Mouse (Mus musculus): ENCODE data around the gene Rbfox3. TPM values are rescaled to one million over a fixed set of nuclear protein-coding genes. Genes with fewer than 3 reads are reported as not detected.

Rbfox3 gene
- polyA plus RNA-seq, 1 experiment from 2014 or later: 0.06 TPM

GRCm38 (mm10) chr11:118916423-118917030, 5.1 kb upstream of the Rbfox3 start:
- H3K4me2 ChIP-seq: no peak overlapping the region
- ATAC-seq (replicated peaks; ENCODE audit: insufficient number of reproducible peaks, insufficient read depth, low FRiP score, low read depth): no peak

GRCm38 (mm10) chr11:118915888-118916287, 4.5 kb upstream of the Rbfox3 start:
- no peak overlapping the region for H3K27ac ChIP-seq
- H3K4me1 ChIP-seq (replicated peaks): peaks cover 16% of the 10 kb centered on the region; the same call in 1 of the 2 replicates
- H3K36me3 ChIP-seq: no peaks in the 10 kb centered on the region
- WGBS: 59% methylated on average over 2 of the region's 2 CpGs
- no peak overlapping the region for H3K4me3 ChIP-seq
- no peaks in the 10 kb centered on the region for H3K9me3 ChIP-seq (replicated peaks)
- H3K4me2 ChIP-seq: no peak overlapping the region
- no peak overlapping the region for H3K9ac ChIP-seq
- H3K27me3 ChIP-seq: peaks cover 48% of the 10 kb centered on the region
- ATAC-seq (replicated peaks; ENCODE audit: insufficient number of reproducible peaks, insufficient read depth, low FRiP score, low read depth): no peak

More at GRCm38 (mm10) chr11:118916423-118917030, 5.1 kb upstream of the Rbfox3 start:
- H3K4me3 ChIP-seq: no peak overlapping the region
- H3K9ac ChIP-seq: no peak overlapping the region
- H3K36me3 ChIP-seq: no peaks in the 10 kb centered on the region
- peaks cover 11% of the 10 kb centered on the region; the same call in 1 of the 2 replicates for H3K4me1 ChIP-seq (replicated peaks)
- H3K27me3 ChIP-seq: peaks cover 45% of the 10 kb centered on the region
- WGBS: 36% methylated on average over 15 of the region's 15 CpGs
- no peak overlapping the region for H3K27ac ChIP-seq
- no peaks in the 10 kb centered on the region for H3K9me3 ChIP-seq (replicated peaks)

GRCm38 (mm10) chr11:118912686-118913085, 1.3 kb upstream of the Rbfox3 start:
- peaks cover 72% of the 10 kb centered on the region for H3K27me3 ChIP-seq
- no peak overlapping the region for H3K4me2 ChIP-seq
- ATAC-seq (replicated peaks; ENCODE audit: insufficient number of reproducible peaks, insufficient read depth, low FRiP score, low read depth): no peak
- no peaks in the 10 kb centered on the region for H3K36me3 ChIP-seq
- H3K4me3 ChIP-seq: no peak overlapping the region
- H3K9me3 ChIP-seq (replicated peaks): no peaks in the 10 kb centered on the region
- H3K9ac ChIP-seq: no peak overlapping the region
- no peak overlapping the region for H3K27ac ChIP-seq
- 41% methylated on average over 6 of the region's 6 CpGs for WGBS
- peaks cover 34% of the 10 kb centered on the region for H3K4me1 ChIP-seq (replicated peaks)

- 82% methylated on average over 10 of the region's 10 CpGs for WGBS
- Histone ChIP-seq H3K4me2 (no peak overlapping the region), H3K9me3 (replicated peaks) (no peaks in the 10 kb centered on the region), H3K36me3 (no peaks in the 10 kb centered on the region), H3K9ac (no peak overlapping the region), H3K4me1 (replicated peaks) (peaks cover 34% of the 10 kb centered on the region), H3K27ac (no peak overlapping the region), H3K27me3 (peaks cover 80% of the 10 kb centered on the region), H3K4me3 (no peak overlapping the region)
- no peak for ATAC-seq (replicated peaks; ENCODE audit: insufficient number of reproducible peaks, insufficient read depth, low FRiP score, low read depth)
Measured at GRCm38 (mm10) chr11:118910756-118911155, 641 bp downstream of the Rbfox3 start.

GRCm38 (mm10) chr11:118909814-118910201, 1.6 kb downstream of the Rbfox3 start:
- H3K4me1 ChIP-seq (replicated peaks): peaks cover 34% of the 10 kb centered on the region
- WGBS: 0% methylated on average over 12 of the region's 13 CpGs
- H3K27me3 ChIP-seq: peaks cover 83% of the 10 kb centered on the region
- peak overlapping the region; percentile 43 for H3K4me3 ChIP-seq
- peak overlapping the region; percentile 80 for H3K4me2 ChIP-seq
- H3K9me3 ChIP-seq (replicated peaks): no peaks in the 10 kb centered on the region
- no peak overlapping the region for H3K27ac ChIP-seq
- H3K9ac ChIP-seq: no peak overlapping the region
- no peaks in the 10 kb centered on the region for H3K36me3 ChIP-seq
- no peak for ATAC-seq (replicated peaks; ENCODE audit: insufficient number of reproducible peaks, insufficient read depth, low FRiP score, low read depth)

GRCm38 (mm10) chr11:118908981-118909813, 2.2 kb downstream of the Rbfox3 start:
- H3K4me3 ChIP-seq: peak overlapping the region; percentile 43
- H3K9ac ChIP-seq: no peak overlapping the region
- 0 out of 2 replicates have a peak, but pooled peaks have one; percentile 24 for ATAC-seq (replicated peaks; ENCODE audit: insufficient number of reproducible peaks, insufficient read depth, low FRiP score, low read depth)
- H3K36me3 ChIP-seq: no peaks in the 10 kb centered on the region
- no peaks in the 10 kb centered on the region for H3K9me3 ChIP-seq (replicated peaks)
- no peak overlapping the region for H3K27ac ChIP-seq
- 1% methylated on average over 33 of the region's 90 CpGs for WGBS
- peaks cover 87% of the 10 kb centered on the region for H3K27me3 ChIP-seq
- H3K4me1 ChIP-seq (replicated peaks): peaks cover 34% of the 10 kb centered on the region
- peak overlapping the region; percentile 80 for H3K4me2 ChIP-seq

GRCm38 (mm10) chr11:118908431-118908980, 2.9 kb downstream of the Rbfox3 start:
- H3K9me3 ChIP-seq (replicated peaks): no peaks in the 10 kb centered on the region
- no peak overlapping the region for H3K9ac ChIP-seq
- ATAC-seq (replicated peaks; ENCODE audit: insufficient number of reproducible peaks, insufficient read depth, low FRiP score, low read depth): 0 out of 2 replicates have a peak, but pooled peaks have one; percentile 32
- WGBS: 1% methylated on average over 52 of the region's 52 CpGs
- H3K4me2 ChIP-seq: peak overlapping the region; percentile 80
- no peaks in the 10 kb centered on the region for H3K36me3 ChIP-seq
- peaks cover 34% of the 10 kb centered on the region for H3K4me1 ChIP-seq (replicated peaks)
- H3K4me3 ChIP-seq: peak overlapping the region; percentile 43
- H3K27ac ChIP-seq: no peak overlapping the region
- peaks cover 92% of the 10 kb centered on the region for H3K27me3 ChIP-seq

GRCm38 (mm10) chr11:118907471-118908401, 3.7 kb downstream of the Rbfox3 start:
- Histone ChIP-seq H3K9me3 (replicated peaks) (no peaks in the 10 kb centered on the region), H3K4me3 (no peak overlapping the region), H3K4me1 (replicated peaks) (peaks cover 29% of the 10 kb centered on the region), H3K27me3 (peaks cover 94% of the 10 kb centered on the region), H3K9ac (no peak overlapping the region), H3K4me2 (no peak overlapping the region), H3K36me3 (no peaks in the 10 kb centered on the region), H3K27ac (no peak overlapping the region)
- 3% methylated on average over 43 of the region's 43 CpGs for WGBS
- no peak for ATAC-seq (replicated peaks; ENCODE audit: insufficient number of reproducible peaks, insufficient read depth, low FRiP score, low read depth)

- peaks cover 86% of the 10 kb centered on the region for H3K27me3 ChIP-seq
- H3K27ac ChIP-seq: no peak overlapping the region
- peaks cover 26% of the 10 kb centered on the region for H3K4me1 ChIP-seq (replicated peaks)
- H3K4me2 ChIP-seq: no peak overlapping the region
- no peak overlapping the region for H3K4me3 ChIP-seq
- ATAC-seq (replicated peaks; ENCODE audit: insufficient number of reproducible peaks, insufficient read depth, low FRiP score, low read depth): no peak
- 6% methylated on average over 23 of the region's 23 CpGs for WGBS
- H3K9ac ChIP-seq: no peak overlapping the region
- no peaks in the 10 kb centered on the region for H3K9me3 ChIP-seq (replicated peaks)
- no peaks in the 10 kb centered on the region for H3K36me3 ChIP-seq
Measured at GRCm38 (mm10) chr11:118906824-118907470, 4.5 kb downstream of the Rbfox3 start.

- Histone ChIP-seq H3K27ac (no peak overlapping the region), H3K9me3 (replicated peaks) (no peaks in the 10 kb centered on the region), H3K4me3 (no peak overlapping the region), H3K4me1 (replicated peaks) (peaks cover 20% of the 10 kb centered on the region), H3K4me2 (no peak overlapping the region), H3K9ac (no peak overlapping the region), H3K36me3 (no peaks in the 10 kb centered on the region), H3K27me3 (peaks cover 80% of the 10 kb centered on the region)
- 24% methylated on average over 12 of the region's 12 CpGs for WGBS
- no peak for ATAC-seq (replicated peaks; ENCODE audit: insufficient number of reproducible peaks, insufficient read depth, low FRiP score, low read depth)
Measured at GRCm38 (mm10) chr11:118906131-118906823, 5.1 kb downstream of the Rbfox3 start.
